Mouse (Mus musculus): ENCODE measurements around the gene A430078G23Rik. TPM values are rescaled to one million over a fixed set of nuclear protein-coding genes. Genes with fewer than 3 reads are reported as not detected.

The A430078G23Rik gene
- polyA plus RNA-seq, 1 experiment from 2014 or later = not detected

DNA sequence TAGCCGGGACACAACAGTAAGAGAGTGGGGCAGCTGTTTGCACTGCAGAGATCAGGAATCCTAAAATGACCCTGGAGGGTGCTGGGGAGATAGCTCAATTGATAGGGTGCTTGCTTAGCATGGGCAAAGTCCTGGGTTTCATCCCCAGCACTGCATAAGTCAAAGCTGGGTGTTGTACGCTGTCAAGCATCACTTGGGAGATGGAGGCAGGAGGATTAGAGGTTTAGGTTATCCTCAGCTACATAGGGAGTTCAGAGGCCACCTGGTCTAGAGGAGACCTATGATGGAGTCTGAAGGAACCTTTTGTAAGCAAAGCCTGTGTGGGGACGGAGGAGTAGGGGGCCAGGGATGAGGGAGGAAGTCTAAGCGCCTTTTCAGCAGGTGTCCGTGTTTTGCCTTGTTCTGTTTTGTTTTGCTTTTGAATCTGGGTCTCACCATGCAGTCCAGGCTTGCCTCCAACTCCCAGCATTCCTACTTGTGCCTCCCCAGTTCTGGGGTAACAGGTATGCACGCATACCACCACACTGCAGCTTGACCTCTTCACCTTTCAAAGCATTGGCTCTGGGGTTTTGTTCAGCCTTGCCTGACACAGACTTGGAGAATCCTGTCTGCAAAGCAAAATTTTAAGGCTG lies 712 bp downstream of the A430078G23Rik start:
- ATAC-seq = no peak
- Histone ChIP-seq H3K9ac (replicated peaks) (no peak overlapping the region), H3K4me3 (replicated peaks) (no peak overlapping the region), H3K36me3 (no peaks in the 10 kb centered on the region), H3K4me2 (replicated peaks) (no peak overlapping the region), H3K27ac (no peak overlapping the region), H3K27me3 (no peaks in the 10 kb centered on the region), H3K9me3 (no peaks in the 10 kb centered on the region), H3K4me1 (replicated peaks) (no peaks in the 10 kb centered on the region)
- 73% methylated on average over 6 of the region's 6 CpGs for WGBS

GRCm38 (mm10) chr8:3354443-3354812 lies 1.2 kb downstream of the A430078G23Rik start:
- Histone ChIP-seq H3K36me3 (no peaks in the 10 kb centered on the region), H3K9me3 (no peaks in the 10 kb centered on the region), H3K4me2 (replicated peaks) (no peak overlapping the region), H3K4me1 (replicated peaks) (no peaks in the 10 kb centered on the region), H3K9ac (replicated peaks) (no peak overlapping the region), H3K27ac (no peak overlapping the region), H3K4me3 (replicated peaks) (no peak overlapping the region), H3K27me3 (no peaks in the 10 kb centered on the region)
- no peak for ATAC-seq
- 81% methylated on average over 5 of the region's 5 CpGs for WGBS

DNA sequence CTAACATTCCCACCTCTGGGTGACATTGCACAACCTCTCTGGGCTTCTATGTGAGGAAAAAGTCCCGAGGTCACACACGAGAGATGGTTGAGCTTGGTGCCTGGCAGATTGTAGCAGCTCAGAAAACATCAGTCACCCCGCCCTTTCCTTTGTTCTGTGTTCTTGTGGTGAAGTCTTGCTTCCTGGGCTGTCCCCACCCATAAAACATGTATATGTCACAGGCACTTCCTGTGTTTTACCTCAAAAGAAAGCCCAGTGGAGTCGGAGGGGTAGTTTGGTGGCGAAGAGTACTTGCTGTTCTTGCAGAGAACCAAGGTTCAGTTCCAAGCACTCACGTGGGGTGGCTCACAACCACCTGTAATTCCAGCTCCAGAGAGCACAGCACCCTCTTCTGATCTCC lies 2.4 kb downstream of the A430078G23Rik start:
- no peaks in the 10 kb centered on the region for H3K27me3 ChIP-seq
- ATAC-seq = no peak
- H3K4me1 ChIP-seq (replicated peaks) = no peaks in the 10 kb centered on the region
- WGBS = 85% methylated on average over 6 of the region's 6 CpGs
- no peak overlapping the region for H3K9ac ChIP-seq (replicated peaks)
- no peak overlapping the region for H3K27ac ChIP-seq
- no peak overlapping the region for H3K4me2 ChIP-seq (replicated peaks)
- no peaks in the 10 kb centered on the region for H3K9me3 ChIP-seq
- H3K4me3 ChIP-seq (replicated peaks) = no peak overlapping the region
- H3K36me3 ChIP-seq = no peaks in the 10 kb centered on the region

GRCm38 (mm10) chr8:3358060-3358459 lies 4.8 kb downstream of the A430078G23Rik start:
- 9% methylated on average over 4 of the region's 4 CpGs for WGBS

GRCm38 (mm10) chr8:3367086-3367485 lies 13.9 kb downstream of the A430078G23Rik start:
- no peaks in the 10 kb centered on the region for H3K4me1 ChIP-seq (replicated peaks)
- H3K36me3 ChIP-seq = no peaks in the 10 kb centered on the region
- no peaks in the 10 kb centered on the region for H3K27me3 ChIP-seq
- no peak overlapping the region for H3K4me3 ChIP-seq (replicated peaks)
- H3K9me3 ChIP-seq = peaks cover 2% of the 10 kb centered on the region; the same call in 1 of the 2 replicates
- no peak overlapping the region for H3K27ac ChIP-seq
- no peak overlapping the region for H3K9ac ChIP-seq (replicated peaks)
- WGBS = 82% methylated on average over 5 of the region's 5 CpGs
- no peak for ATAC-seq
- H3K4me2 ChIP-seq (replicated peaks) = no peak overlapping the region

More at GRCm38 (mm10) chr8:3358060-3358459, 4.8 kb downstream of the A430078G23Rik start:
- H3K4me1 ChIP-seq (replicated peaks) = no peaks in the 10 kb centered on the region
- ATAC-seq = peak; percentile 66
- no peak overlapping the region for H3K4me3 ChIP-seq (replicated peaks)
- H3K36me3 ChIP-seq = no peaks in the 10 kb centered on the region
- no peak overlapping the region for H3K9ac ChIP-seq (replicated peaks)
- H3K27ac ChIP-seq = no peak overlapping the region
- H3K4me2 ChIP-seq (replicated peaks) = no peak overlapping the region
- H3K9me3 ChIP-seq = no peaks in the 10 kb centered on the region
- no peaks in the 10 kb centered on the region for H3K27me3 ChIP-seq

DNA sequence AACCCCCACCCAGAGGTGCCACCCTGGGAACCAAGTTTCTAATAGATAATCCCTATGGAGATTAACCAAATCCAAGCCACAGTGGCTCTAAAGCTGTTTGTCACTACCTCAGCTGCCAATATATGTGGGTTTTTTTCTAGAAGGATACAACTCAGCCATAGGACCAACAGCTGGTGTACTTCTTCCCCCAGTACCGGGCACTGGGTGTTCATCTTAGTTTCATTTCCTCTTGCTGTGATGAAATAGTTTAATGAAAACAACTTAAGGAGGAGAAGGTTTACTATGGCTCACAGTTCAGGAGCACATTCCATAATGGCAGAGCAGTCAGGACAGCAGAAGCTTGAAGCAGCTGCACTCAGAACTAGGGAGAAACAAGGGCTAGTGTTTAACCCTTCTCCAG lies 14.9 kb downstream of the A430078G23Rik start:
- Histone ChIP-seq H3K27ac (no peak overlapping the region), H3K4me3 (replicated peaks) (no peak overlapping the region), H3K4me2 (replicated peaks) (no peak overlapping the region), H3K9me3 (peaks cover 2% of the 10 kb centered on the region; the same call in 1 of the 2 replicates), H3K4me1 (replicated peaks) (no peaks in the 10 kb centered on the region), H3K27me3 (no peaks in the 10 kb centered on the region), H3K36me3 (no peaks in the 10 kb centered on the region), H3K9ac (replicated peaks) (no peak overlapping the region)
- ATAC-seq = no peak
- 91% methylated on average over 1 of the region's 1 CpGs for WGBS

DNA sequence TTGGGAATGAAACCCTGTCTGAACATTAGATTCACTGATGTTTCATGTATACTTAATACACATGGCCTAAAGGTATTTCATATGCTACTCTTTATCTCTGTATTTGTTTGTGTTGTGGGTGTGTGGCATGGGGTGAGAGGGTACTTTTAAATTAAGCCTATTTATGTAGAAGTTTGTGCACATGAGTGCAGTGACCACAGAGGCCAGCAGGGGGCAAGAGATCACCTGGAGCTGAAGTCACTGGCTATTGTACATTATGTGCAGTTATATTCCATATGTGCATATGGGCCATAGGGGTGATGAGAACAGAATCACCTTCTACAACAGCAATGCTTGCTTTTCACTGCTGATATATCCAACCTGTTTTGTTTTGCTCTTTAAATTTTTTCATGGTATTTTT lies 22.5 kb downstream of the A430078G23Rik start:
- no peak for ATAC-seq
- Histone ChIP-seq H3K9ac (replicated peaks) (no peak overlapping the region), H3K36me3 (no peaks in the 10 kb centered on the region), H3K27me3 (no peaks in the 10 kb centered on the region), H3K4me1 (replicated peaks) (no peaks in the 10 kb centered on the region), H3K9me3 (no peaks in the 10 kb centered on the region), H3K4me3 (replicated peaks) (no peak overlapping the region), H3K4me2 (replicated peaks) (no peak overlapping the region), H3K27ac (no peak overlapping the region)

GRCm38 (mm10) chr8:3376641-3377274 lies 23.5 kb downstream of the A430078G23Rik start:
- no peaks in the 10 kb centered on the region for H3K9me3 ChIP-seq
- no peak overlapping the region for H3K4me2 ChIP-seq (replicated peaks)
- no peaks in the 10 kb centered on the region for H3K36me3 ChIP-seq
- no peak overlapping the region for H3K9ac ChIP-seq (replicated peaks)
- H3K27ac ChIP-seq = no peak overlapping the region
- no peak overlapping the region for H3K4me3 ChIP-seq (replicated peaks)
- no peaks in the 10 kb centered on the region for H3K27me3 ChIP-seq
- ATAC-seq = no peak
- 71% methylated on average over 11 of the region's 11 CpGs for WGBS
- H3K4me1 ChIP-seq (replicated peaks) = no peaks in the 10 kb centered on the region

DNA sequence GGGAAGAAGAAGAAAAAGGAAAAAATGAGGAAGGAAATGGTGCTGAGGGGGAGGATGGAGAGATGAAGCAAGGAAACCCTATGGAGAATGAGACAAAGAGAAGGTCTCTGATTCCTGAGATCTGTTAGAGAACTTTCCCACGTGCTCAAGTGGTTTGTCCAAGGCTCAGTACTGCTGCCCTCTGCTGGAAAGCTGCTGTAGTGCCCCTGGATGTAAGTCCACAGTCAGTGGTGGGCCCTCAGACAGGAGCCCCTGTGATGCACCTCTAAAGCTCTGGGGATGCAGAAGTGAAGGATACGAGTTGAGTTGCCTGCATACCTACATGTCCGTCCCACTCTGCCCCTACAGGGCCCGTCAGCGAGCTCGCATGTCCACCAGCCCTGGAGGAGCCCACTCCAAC lies 34.1 kb downstream of the A430078G23Rik start:
- Histone ChIP-seq H3K4me1 (replicated peaks) (peaks cover 1% of the 10 kb centered on the region), H3K9ac (replicated peaks) (no peak overlapping the region), H3K27ac (no peak overlapping the region), H3K27me3 (no peaks in the 10 kb centered on the region), H3K4me2 (replicated peaks) (no peak overlapping the region), H3K36me3 (no peaks in the 10 kb centered on the region), H3K4me3 (replicated peaks) (no peak overlapping the region), H3K9me3 (no peaks in the 10 kb centered on the region)
- WGBS = 40% methylated on average over 6 of the region's 6 CpGs
- 0 out of 2 replicates have a peak, but pooled peaks have one; percentile 10 for ATAC-seq

GRCm38 (mm10) chr8:3388591-3389338 lies 35.5 kb downstream of the A430078G23Rik start:
- Histone ChIP-seq H3K27ac (no peak overlapping the region), H3K4me2 (replicated peaks) (no peak overlapping the region), H3K9me3 (no peaks in the 10 kb centered on the region), H3K4me1 (replicated peaks) (peaks cover 11% of the 10 kb centered on the region), H3K4me3 (replicated peaks) (no peak overlapping the region), H3K9ac (replicated peaks) (no peak overlapping the region), H3K36me3 (no peaks in the 10 kb centered on the region), H3K27me3 (no peaks in the 10 kb centered on the region)
- WGBS = 81% methylated on average over 9 of the region's 9 CpGs
- no peak for ATAC-seq

GRCm38 (mm10) chr8:3389506-3389905 lies 36.3 kb downstream of the A430078G23Rik start:
- ATAC-seq = no peak
- Histone ChIP-seq H3K27me3 (no peaks in the 10 kb centered on the region), H3K27ac (no peak overlapping the region), H3K4me1 (replicated peaks) (peaks cover 18% of the 10 kb centered on the region), H3K4me2 (replicated peaks) (no peak overlapping the region), H3K9ac (replicated peaks) (no peak overlapping the region), H3K9me3 (no peaks in the 10 kb centered on the region), H3K4me3 (replicated peaks) (no peak overlapping the region), H3K36me3 (no peaks in the 10 kb centered on the region)
- 96% methylated on average over 1 of the region's 1 CpGs for WGBS

GRCm38 (mm10) chr8:3392293-3392692 lies 39.1 kb downstream of the A430078G23Rik start:
- Histone ChIP-seq H3K27me3 (no peaks in the 10 kb centered on the region), H3K36me3 (no peaks in the 10 kb centered on the region)
- 58% methylated on average over 4 of the region's 4 CpGs for WGBS

More at GRCm38 (mm10) chr8:3392293-3392692, 39.1 kb downstream of the A430078G23Rik start:
- H3K4me2 ChIP-seq (replicated peaks) = peak overlapping the region; percentile 87
- H3K27ac ChIP-seq = no peak overlapping the region
- H3K4me1 ChIP-seq (replicated peaks) = peaks cover 33% of the 10 kb centered on the region
- H3K9ac ChIP-seq (replicated peaks) = peak overlapping the region; percentile 84; the same call in 1 of the 2 replicates
- H3K4me3 ChIP-seq (replicated peaks) = peak overlapping the region; percentile 75
- no peaks in the 10 kb centered on the region for H3K9me3 ChIP-seq
- no peak; the same call in 1 of the 2 replicates for ATAC-seq

Data from midbrain, embryonic 13.5 days (tissue).